Mouse (Mus musculus): ENCODE results near the gene Nbea. TPM values are rescaled to one million over a fixed set of nuclear protein-coding genes. Genes with fewer than 3 reads are reported as not detected.

The Nbea gene
- total RNA-seq, 2 experiments from 2014 or later: 221 to 230 TPM

DNA sequence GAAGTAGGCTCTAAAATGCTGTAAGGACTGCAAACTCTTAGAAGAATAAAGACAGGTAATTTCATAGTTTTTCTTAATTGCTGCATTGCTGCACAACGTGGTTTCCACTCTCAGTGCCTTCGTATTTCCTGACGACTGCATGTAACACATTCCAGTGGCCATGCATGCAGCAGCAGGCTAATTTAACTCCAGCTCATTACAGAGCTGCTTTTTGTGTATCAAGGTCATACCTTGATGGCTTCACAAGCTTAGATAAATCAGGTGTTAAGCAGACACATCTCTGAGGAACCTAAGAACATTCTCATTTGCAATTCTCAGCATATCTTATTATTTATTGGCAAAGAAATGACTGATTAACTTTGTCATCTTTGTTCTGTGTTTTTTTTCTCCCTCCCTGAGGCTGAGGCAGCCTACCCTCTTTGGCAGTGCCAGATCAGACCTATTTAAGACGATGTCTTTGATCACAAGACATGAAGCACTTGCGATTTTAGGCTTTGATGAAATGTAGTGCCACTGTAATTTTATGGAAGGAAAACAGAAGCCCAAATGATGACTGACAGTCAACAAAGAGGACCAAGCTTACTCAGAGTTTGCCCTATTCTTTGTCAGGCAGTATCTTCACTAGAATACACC is 368.4 kb downstream of the Nbea start:
- no peak for DNase-seq (ENCODE audit: low spot score in 2 of 2)
- Histone ChIP-seq H3K27ac (no peak overlapping the region), H3K4me3 (no peak overlapping the region)
- no peak for TF ChIP-seq CTCF (conservative IDR thresholded peaks at IDR 0.05)

DNA sequence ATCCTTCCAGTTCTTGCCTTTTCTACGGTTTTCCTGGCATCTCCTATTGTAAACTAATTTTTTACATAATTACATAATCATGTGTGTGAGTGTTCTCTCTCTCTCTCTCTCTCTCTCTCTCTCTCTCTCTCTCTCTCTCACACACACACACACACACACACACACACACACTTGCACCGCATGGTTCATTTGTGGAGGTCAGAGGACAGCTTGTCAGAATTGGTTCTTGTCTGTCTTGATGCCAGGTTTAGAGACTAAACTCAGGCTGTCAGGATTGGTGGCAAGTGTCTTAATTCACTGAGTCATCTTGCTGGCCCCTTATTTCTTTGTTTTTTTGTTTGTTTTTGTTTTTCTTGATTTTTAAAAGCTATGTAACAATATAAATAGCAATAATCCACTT is 388.7 kb downstream of the Nbea start:
- no peak for TF ChIP-seq CTCF (conservative IDR thresholded peaks at IDR 0.05)
- H3K4me3 ChIP-seq: no peak overlapping the region
- H3K27ac ChIP-seq: no peak overlapping the region
- no peak for DNase-seq (ENCODE audit: low spot score in 2 of 2)

DNA sequence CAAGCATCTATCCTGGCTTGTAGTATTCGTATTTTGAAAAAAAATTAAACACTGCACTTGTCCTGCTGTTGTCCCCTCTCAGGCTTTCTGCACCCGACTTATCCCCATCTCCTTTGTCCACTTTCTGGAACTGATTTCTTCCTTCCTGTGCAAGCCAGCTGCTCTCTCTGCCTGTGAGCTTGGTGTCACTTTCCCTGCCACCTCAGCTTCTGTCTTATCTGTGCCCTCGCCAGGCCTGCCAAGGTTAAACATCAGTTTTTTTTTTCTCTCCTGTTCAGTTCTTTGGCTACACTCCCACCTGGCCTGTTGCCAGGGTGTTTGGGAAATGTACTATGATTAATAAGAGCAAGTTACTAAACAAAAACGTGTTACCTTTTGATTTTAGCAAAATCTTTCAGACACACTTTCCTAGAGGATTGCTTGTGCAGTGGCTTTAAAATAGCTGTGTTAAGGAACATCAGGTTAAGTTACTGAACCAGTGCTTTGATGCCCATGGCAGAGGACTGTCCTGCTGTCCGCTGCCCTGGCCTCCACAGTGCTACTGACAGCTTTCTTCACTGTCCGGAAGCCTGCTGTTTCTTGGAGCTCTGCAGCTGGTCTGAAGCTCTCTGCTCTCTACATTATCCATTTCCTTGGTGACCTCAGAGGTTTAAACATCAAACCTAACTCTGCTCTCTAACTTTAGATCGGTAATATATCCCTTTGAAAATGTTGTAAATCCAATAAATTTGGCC is 389.5 kb downstream of the Nbea start:
- Histone ChIP-seq H3K27ac (peak overlapping the region; percentile 32; the same call in 1 of the 2 replicates), H3K4me3 (no peak overlapping the region)
- no peak for DNase-seq (ENCODE audit: low spot score in 2 of 2)
- TF ChIP-seq CTCF (conservative IDR thresholded peaks at IDR 0.05): no peak

DNA sequence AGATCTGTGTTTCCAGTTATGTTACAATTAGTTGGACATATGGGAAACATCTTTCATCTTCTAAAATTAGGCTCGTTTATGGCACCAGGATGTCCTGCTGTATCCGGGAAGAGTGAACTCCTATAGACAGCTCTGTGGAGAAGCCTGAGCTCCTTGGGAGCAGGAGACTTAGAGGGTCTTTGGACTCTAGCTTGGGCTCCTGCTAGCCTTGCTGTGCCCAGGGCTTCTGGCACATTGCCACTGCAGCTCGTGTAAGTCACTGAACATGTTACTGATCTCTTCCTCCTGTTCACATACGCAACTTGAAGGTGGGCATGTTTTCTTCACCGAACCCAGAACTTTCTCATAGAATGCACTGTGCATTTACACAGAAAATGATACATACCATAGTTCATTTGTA is 391.2 kb downstream of the Nbea start:
- DNase-seq (ENCODE audit: low spot score in 2 of 2): no peak
- no peak for TF ChIP-seq CTCF (conservative IDR thresholded peaks at IDR 0.05)
- Histone ChIP-seq H3K4me3 (no peak overlapping the region), H3K27ac (no peak overlapping the region)

DNA sequence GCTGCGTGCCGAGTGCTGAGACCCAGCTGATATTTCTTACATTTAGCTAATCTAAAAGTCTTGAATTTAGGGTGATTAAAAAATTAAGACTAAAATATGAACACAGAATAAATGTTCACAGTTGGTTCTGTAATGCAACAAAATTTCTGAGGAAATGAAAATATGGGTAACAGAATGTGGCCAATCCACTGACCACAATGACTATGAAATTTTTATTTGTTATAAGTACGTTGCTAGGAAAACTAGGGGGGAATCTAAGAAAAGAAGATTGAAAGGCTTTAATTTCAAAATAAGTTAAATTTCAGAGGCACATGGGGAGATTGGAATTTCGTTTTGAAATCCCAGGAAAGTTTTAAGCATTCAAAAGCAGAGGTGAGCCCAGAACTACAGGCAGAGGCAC is 392.9 kb downstream of the Nbea start:
- Histone ChIP-seq H3K27ac (no peak overlapping the region), H3K4me3 (no peak overlapping the region)
- no peak for DNase-seq (ENCODE audit: low spot score in 2 of 2)
- TF ChIP-seq CTCF (conservative IDR thresholded peaks at IDR 0.05): no peak

DNA sequence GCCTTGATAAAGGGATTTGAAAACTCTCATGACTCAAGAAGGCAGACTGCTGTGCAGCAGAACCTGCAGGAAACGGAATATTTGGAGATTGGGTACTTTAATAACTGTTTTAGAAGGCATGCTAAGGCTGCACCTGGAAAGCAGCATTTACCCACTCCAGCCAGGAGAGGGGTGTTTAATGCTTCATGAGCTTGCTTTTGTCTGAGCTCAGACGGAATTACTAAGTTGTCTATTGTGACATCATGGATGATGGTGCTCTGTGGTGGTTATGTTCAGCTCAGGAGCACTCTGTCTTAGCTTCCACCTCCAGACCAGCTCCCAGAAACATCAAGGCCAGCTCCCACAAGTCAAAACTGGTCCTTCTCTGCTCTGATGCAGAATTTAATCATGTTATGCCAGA is 393.6 kb downstream of the Nbea start:
- DNase-seq (ENCODE audit: low spot score in 2 of 2): no peak
- no peak overlapping the region for H3K4me3 ChIP-seq
- TF ChIP-seq CTCF (conservative IDR thresholded peaks at IDR 0.05): peak; percentile 44
- no peak overlapping the region for H3K27ac ChIP-seq

DNA sequence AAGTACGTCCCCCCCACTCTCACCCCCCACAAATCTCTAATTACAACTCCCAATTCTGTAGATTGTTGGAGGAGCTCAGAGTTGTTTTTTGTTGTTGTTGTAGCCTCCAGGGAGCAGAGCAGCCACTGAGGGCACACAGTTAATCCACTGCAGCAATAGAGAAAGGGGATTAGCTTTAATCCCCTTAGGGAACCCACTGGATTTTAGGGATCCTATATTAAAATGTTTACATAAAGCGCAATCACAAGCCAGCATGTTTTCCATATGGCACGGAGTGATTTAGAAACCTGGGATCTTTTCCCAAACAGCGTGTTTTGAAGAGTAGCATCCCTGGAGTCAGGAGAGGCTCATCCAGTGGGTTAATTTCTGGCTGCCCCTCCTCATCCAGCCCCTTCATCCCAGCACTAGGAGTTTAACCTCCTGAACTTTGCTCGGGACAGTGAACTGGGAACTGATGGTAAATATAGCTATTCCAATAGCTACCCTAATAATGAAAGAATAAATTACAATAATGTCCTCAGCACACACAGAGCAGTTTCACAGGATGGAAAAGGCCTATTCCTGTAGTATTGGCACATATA is 394.8 kb downstream of the Nbea start:
- Histone ChIP-seq H3K27ac (no peak overlapping the region), H3K4me3 (no peak overlapping the region)
- no peak for DNase-seq (ENCODE audit: low spot score in 2 of 2)
- TF ChIP-seq CTCF (conservative IDR thresholded peaks at IDR 0.05): no peak

DNA sequence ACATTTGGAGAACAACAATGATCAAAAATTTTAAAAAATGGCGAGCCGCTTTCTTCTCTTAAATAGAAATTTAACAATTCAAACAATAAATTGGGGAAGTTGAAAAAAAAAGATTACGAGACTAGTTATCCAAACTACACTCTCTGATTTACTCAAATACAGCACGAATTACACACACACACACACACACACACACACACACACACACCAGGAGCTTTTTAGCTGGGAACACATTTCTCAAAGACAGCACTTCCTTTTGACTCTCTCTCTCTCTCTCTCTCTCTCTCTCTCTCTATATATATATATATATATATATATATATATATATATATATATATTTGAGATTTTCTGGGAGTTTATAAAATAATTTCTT is 395.3 kb downstream of the Nbea start:
- no peak for DNase-seq (ENCODE audit: low spot score in 2 of 2)
- Histone ChIP-seq H3K27ac (no peak overlapping the region), H3K4me3 (peak overlapping the region; percentile 44; the same call in 1 of the 2 replicates)
- no peak for TF ChIP-seq CTCF (conservative IDR thresholded peaks at IDR 0.05)

DNA sequence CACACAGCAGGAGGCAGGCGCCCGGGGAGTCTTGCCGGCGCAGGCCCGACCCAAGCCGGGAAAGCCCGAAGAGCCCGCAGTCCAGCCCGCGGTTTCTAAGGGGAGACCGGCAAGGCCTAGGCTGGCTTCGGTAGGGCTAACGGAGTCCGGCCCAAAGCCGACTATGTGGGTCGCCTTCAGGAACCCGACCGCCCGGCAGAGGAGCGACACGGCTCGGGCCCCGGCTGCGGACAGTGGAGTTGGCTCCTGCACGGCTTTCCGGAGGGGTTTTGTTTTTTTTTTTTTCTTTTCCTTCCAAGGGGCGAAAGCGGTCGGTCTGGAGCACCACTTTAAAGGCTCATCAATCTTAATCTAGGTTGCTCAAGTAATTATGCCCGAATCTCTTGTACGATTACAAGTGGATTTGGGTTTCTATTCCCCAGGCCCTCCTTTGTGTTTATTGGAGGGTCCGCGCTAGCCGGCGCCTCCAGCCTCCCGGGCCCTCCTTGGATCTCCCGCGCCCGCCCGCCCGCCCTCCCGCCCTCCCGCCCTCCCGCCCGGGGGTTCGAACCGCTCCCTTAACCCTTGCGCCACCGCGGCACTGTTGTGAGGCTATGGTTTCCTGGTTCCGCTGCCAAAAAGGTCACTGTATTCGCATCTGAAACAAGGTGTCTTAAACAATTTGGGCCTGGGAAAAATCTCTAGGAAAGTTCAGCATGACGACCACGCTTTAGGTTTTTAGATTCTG is 395.9 kb downstream of the Nbea start:
- Histone ChIP-seq H3K27ac (peak overlapping the region; percentile 46), H3K4me3 (peak overlapping the region; percentile 44)
- no peak for DNase-seq (ENCODE audit: low spot score in 2 of 2)
- TF ChIP-seq CTCF (conservative IDR thresholded peaks at IDR 0.05): no peak

DNA sequence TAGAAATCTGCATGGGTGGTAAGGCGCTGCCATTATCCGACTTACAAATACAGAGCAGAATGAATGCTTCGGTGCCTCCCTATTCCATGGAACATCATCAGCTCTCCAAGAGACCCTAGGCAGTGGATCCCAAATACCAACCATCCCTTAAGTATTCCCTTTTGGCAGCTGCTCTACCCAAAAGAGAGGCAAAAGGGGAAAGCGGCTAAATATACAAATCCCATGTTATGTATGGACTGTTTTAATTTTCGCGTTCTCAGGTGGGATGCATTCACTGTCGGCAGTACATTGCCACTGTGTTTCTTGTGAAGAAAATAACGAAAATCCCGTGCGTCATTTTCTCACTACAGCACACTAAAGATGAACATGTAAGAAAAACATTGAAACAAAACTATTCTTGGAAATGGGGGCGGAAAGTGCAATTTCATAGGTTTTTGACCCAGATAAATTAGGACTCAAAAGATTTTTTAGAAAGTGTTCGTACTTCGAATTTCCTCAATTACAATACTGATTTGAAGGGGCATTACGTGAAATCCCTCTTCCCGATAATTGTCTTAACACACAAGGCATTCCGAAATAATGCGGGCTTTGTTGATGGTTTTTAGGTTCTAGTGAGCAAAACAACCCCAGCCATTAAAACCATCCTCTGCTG is 396.5 kb downstream of the Nbea start:
- DNase-seq (ENCODE audit: low spot score in 2 of 2): no peak
- TF ChIP-seq CTCF (conservative IDR thresholded peaks at IDR 0.05): no peak
- Histone ChIP-seq H3K4me3 (peak overlapping the region; percentile 44), H3K27ac (peak overlapping the region; percentile 46)

DNA sequence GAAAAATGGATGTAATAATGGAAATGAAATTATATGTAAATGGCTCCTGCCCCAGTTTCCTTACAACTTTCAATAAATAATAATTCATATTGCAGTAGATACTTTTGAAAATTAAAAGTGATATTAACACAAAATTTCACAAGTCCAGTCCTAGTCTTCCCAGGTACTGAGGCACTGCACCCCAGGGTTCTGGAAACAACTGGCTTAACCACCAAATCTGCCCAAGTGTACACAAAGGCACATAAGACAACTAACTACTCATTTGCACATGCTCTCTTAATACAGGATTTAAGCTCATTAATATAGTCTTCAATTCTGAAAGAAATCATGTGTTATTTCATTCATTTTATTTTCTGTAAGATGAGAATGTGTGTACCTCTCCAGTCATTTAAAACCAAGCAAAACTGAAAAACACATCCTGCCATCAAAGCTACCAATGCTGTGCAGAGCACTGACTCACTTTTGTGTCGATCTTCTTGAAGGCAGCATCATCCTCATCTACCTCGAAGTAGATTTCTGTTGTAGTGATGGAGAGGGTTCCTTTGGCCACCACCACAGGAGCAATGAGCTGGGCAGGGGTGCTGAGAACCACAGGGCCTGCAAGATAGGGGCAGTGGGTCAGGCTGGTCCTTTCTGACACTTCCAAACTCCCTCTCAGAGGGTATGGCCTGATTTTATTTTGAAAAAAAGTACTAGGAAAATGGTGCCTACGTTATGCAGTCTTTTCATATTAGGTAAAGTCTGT is 397.3 kb downstream of the Nbea start:
- H3K27ac ChIP-seq: no peak overlapping the region
- no peak for TF ChIP-seq CTCF (conservative IDR thresholded peaks at IDR 0.05)
- no peak overlapping the region for H3K4me3 ChIP-seq
- DNase-seq (ENCODE audit: low spot score in 2 of 2): no peak

All from layer of hippocampus, adult 2 months (tissue).